Mouse (Mus musculus) liver, adult 2 months (tissue): ENCODE data around the gene Grm3. TPM values are rescaled to one million over a fixed set of nuclear protein-coding genes. Genes with fewer than 3 reads are reported as not detected.

Experiments
- DNase-seq: peaks from one replicate; pipeline ENCODE4 v3.0.0-alpha.2; 2011; ENCODE audit warnings: low read depth, low spot score; ENCODE audit errors: extremely low read depth
- H3K27ac ChIP-seq: fragments of 200-500 bp; replicated peaks from 2 replicates; pipeline ENCODE4 v1.5.1; 2012; ENCODE audit warnings: low read depth, mild to moderate bottlenecking, control low read depth, inconsistent platforms, low read length; ENCODE audit not compliant: insufficient read depth
- H3K27me3 ChIP-seq: fragments of 200-500 bp; 2 replicates; pipeline ENCODE4 v1.6.1; 2012; ENCODE audit warnings: mild to moderate bottlenecking, moderate library complexity, low read length, inconsistent platforms; ENCODE audit not compliant: control insufficient read depth, insufficient read depth
- H3K36me3 ChIP-seq: fragments of 200-500 bp; 2 replicates; pipeline ENCODE4 v1.6.1; 2012; ENCODE audit warnings: low read length, inconsistent platforms; ENCODE audit not compliant: control insufficient read depth, insufficient read depth
- H3K4me1 ChIP-seq: fragments of 200-500 bp; 2 replicates; pipeline ENCODE4 v1.6.1; 2011; ENCODE audit warnings: low read length; ENCODE audit not compliant: control insufficient read depth, insufficient read depth
- H3K4me3 ChIP-seq: fragments of 200-500 bp; 2 replicates; pipeline ENCODE4 v1.5.1; 2011; ENCODE audit warnings: low read depth, mild to moderate bottlenecking, control low read depth, low read length, moderate library complexity; ENCODE audit not compliant: insufficient read depth
- H3K79me2 ChIP-seq: fragments of 200-500 bp; 2 replicates; pipeline ENCODE4 v1.6.1; 2012; ENCODE audit warnings: inconsistent platforms, mild to moderate bottlenecking, low read length, moderate library complexity; ENCODE audit not compliant: control insufficient read depth, insufficient read depth
- H3K9ac ChIP-seq: fragments of 200-500 bp; 2 replicates; pipeline ENCODE4 v1.6.1; 2012; ENCODE audit warnings: low read depth, mild to moderate bottlenecking, control low read depth, inconsistent platforms, low read length
- CTCF ChIP-seq: fragments of 200-500 bp; IDR thresholded peaks from 2 replicates; pipeline ENCODE4 v1.5.1; 2011; ENCODE audit warnings: low read depth, low read length, control low read depth
- POLR2A ChIP-seq: fragments of 200-500 bp; IDR thresholded peaks from 2 replicates; pipeline ENCODE4 v1.6.1; 2011; ENCODE audit warnings: low read length, control low read depth; ENCODE audit not compliant: insufficient read depth; ENCODE audit errors: extremely low read depth
- whole genome bisulfite sequencing: fragments of 180-500 bp; shearing (Covaris S2); methylation state at CpG from one replicate; pipeline ENCODE4 v1.1.7; 2018; 5-methylcytosine and 5-hydroxymethylcytosine counted together
- polyA plus RNA-seq: library from polyadenylated mRNA; depleted of rRNA; stranded (reverse); fragments of >200 nt; gene quantifications from 2 replicates; pipeline ENCODE4 v1.2.3, GENCODE M21; 2012
- total RNA-seq: library from RNA; depleted of rRNA; stranded (reverse); fragments of >200 nt; gene quantifications from 2 replicates; pipeline ENCODE4 v1.2.3, GENCODE M21; 2014

Grm3 gene
- total and polyA plus RNA-seq, 2 experiments: not detected

DNA sequence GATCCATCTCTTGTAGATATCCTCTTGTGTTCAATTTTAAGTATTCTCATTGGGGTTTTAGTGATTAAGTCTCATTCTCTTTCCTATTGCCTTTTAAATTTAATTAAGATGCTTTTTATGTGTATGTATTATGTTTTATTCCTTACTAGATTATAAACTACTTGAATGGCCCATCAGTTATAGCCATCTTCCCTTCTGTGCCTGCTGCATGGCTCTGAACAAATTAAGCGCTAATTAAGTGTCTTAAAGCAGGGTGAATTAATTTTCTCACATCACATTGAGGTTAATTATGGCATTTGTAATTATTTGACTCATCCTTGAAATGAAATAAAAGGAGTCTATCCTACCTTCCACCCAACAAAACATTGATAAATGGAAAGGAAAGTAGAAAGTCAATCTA lies 213.9 kb downstream of the Grm3 start:
- TF ChIP-seq CTCF (no peak), POLR2A (no peak)
- 89% methylated on average over 1 of the region's 1 CpGs for WGBS
- no peak overlapping the region for H3K9ac ChIP-seq

DNA sequence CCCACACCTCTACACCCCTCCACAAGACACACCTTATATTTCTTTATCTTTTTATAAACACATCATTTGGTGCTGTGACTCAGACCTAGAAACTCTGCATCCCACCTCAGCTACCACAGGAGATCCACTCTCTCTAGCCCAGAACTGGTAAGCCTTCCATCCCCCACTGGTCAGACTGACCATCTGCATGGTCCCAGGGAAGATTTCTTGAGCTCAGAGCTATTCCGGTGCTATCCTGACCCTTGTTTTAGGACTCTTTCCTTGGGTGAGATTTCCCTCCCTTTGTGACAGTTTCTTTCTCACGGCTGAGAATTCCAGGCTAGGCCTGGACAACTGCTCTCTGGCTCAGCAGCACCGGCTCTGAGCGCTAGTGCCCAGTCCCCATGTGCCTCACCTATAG lies 227.7 kb downstream of the Grm3 start:
- Histone ChIP-seq H3K79me2 (no peaks in the 10 kb centered on the region), H3K9ac (no peak overlapping the region), H3K4me1 (no peaks in the 10 kb centered on the region), H3K36me3 (no peaks in the 10 kb centered on the region), H3K4me3 (no peak overlapping the region), H3K27me3 (no peaks in the 10 kb centered on the region; the same call in 1 of the 2 replicates), H3K27ac (no peak overlapping the region)
- no peak for DNase-seq
- WGBS: 73% methylated on average over 4 of the region's 4 CpGs
- TF ChIP-seq POLR2A (no peak), CTCF (no peak)

More for the DNA sequence above, 213.9 kb downstream of the Grm3 start:
- no peak for DNase-seq
- Histone ChIP-seq H3K79me2 (no peaks in the 10 kb centered on the region), H3K4me1 (no peaks in the 10 kb centered on the region), H3K4me3 (no peak overlapping the region), H3K36me3 (no peaks in the 10 kb centered on the region), H3K27me3 (no peaks in the 10 kb centered on the region), H3K27ac (no peak overlapping the region)

DNA sequence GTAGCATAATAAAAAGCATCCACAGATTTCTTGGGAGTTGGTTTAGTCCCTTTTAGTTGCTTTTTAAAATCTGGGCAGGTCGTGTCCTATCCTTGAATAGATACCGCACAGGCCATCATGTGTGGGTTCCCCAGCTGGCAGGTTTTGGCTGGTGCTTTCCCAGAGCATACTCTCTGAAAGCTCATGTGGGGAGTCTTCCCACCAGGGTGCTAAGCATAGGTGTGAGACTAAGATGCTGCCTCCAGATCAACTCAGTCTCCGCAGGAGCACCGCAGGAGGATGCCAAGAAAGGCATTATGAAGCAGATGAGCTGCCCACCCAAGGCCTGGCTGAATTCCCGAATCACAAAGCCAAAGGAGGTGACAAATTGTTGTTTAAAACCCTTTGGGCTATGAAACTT lies 229.5 kb downstream of the Grm3 start:
- Histone ChIP-seq H3K4me3 (no peak overlapping the region), H3K27ac (no peak overlapping the region), H3K79me2 (no peaks in the 10 kb centered on the region), H3K27me3 (no peaks in the 10 kb centered on the region; the same call in 1 of the 2 replicates), H3K4me1 (no peaks in the 10 kb centered on the region), H3K36me3 (no peaks in the 10 kb centered on the region), H3K9ac (no peak overlapping the region)
- TF ChIP-seq CTCF: no peak
- no peak for TF ChIP-seq POLR2A
- no peak for DNase-seq
- 24% methylated on average over 5 of the region's 5 CpGs for WGBS

DNA sequence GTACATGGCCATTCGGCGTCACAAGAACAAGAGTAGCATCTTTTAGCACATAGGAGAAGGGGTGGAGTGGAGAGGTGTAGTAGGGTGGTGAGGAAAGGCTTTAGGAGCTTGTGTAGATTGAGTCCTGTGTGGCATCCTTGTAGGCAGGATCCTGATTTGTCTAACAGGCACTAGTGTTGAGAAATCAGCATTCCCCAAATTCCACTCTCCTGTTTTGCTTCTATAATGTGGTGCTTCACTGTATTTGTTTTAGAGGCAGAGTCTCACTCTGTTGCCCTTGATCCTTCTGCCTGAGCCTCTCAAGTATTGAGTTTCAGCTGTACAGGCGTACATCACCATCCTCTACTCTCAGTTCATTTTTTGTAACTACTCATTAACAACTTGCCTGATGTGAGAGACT lies 247.4 kb downstream of the Grm3 start:
- 86% methylated on average over 3 of the region's 3 CpGs for WGBS
- Histone ChIP-seq H3K36me3 (no peaks in the 10 kb centered on the region), H3K27me3 (no peaks in the 10 kb centered on the region), H3K4me1 (no peaks in the 10 kb centered on the region), H3K9ac (no peak overlapping the region), H3K79me2 (no peaks in the 10 kb centered on the region), H3K27ac (no peak overlapping the region), H3K4me3 (no peak overlapping the region)
- DNase-seq: no peak
- TF ChIP-seq POLR2A (no peak), CTCF (no peak)

DNA sequence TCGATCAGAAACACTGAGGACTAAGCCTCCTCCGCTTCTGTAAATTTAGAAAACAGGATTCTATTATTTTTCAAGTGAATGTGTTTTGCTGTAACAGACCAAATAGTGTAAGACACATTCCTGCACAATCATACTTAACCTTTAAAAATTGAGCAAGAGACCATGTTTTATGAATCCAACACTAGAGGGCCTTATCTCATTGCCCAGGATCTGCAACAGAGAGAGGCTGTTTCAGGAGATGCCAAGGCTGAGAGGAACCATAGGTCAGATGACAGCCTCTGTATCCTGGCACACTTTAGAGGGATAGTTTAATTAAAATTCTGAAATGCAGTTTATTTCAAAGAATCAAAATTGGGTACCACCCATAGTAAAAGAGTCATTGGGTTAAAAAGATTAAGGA lies 271.7 kb downstream of the Grm3 start:
- Histone ChIP-seq H3K9ac (no peak overlapping the region), H3K27ac (no peak overlapping the region), H3K4me3 (no peak overlapping the region), H3K27me3 (no peaks in the 10 kb centered on the region), H3K4me1 (no peaks in the 10 kb centered on the region), H3K36me3 (no peaks in the 10 kb centered on the region), H3K79me2 (no peaks in the 10 kb centered on the region)
- DNase-seq: no peak
- TF ChIP-seq POLR2A: no peak
- TF ChIP-seq CTCF: no peak
- 88% methylated on average over 2 of the region's 2 CpGs for WGBS

DNA sequence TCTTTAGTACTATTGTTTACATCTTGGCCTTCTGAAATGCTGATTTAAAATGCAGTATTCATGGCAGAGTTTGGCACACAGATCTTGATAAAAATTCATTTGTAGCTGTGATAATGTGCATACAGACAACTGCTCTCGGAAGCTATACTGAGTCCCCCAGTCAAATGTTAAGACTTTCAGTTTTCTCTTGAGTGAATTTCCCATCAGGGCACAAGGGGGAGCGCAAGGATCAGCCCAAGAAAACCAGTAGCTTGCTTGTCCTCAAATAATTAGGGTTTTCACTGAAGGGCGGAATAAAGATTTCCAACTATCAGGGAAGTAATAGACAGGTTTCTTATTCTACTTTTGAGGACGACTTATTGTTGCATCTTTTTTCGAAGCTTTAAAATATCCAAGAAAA lies 275.4 kb downstream of the Grm3 start:
- no peaks in the 10 kb centered on the region for H3K79me2 ChIP-seq
- no peak for TF ChIP-seq CTCF
- TF ChIP-seq POLR2A: no peak
- no peak overlapping the region for H3K9ac ChIP-seq
- no peak for DNase-seq
- H3K4me3 ChIP-seq: no peak overlapping the region
- H3K36me3 ChIP-seq: no peaks in the 10 kb centered on the region
- no peaks in the 10 kb centered on the region for H3K27me3 ChIP-seq
- no peaks in the 10 kb centered on the region for H3K4me1 ChIP-seq
- H3K27ac ChIP-seq: no peak overlapping the region
- 74% methylated on average over 5 of the region's 5 CpGs for WGBS
